Mouse (Mus musculus) intestine, embryonic 16.5 days (tissue): Measurements from ENCODE around the gene Rab3c. TPM values are rescaled to one million over a fixed set of nuclear protein-coding genes. Genes with fewer than 3 reads are reported as not detected.

Experiments
- polyA plus RNA-seq: library from polyadenylated mRNA; unstranded; fragments of >200 nt; fragmentation: Nextera tagmentation; extraction: Ambion mirVana; gene quantifications from 2 replicates; pipeline ENCODE4 v1.2.1, GENCODE M21; 2015

The Rab3c gene
- polyA plus RNA-seq, 1 experiment from 2014 or later = 5.2 TPM

Other genes starting within 250 kb of the Rab3c start
- gene Gapt, start 76.2 kb upstream of the Rab3c start, polyA plus RNA-seq = 0.39 and 0.40 TPM in 2 replicates
- gene Plk2, start 114.0 kb upstream of the Rab3c start, polyA plus RNA-seq = 56.6 and 61.9 TPM in 2 replicates